Mouse (Mus musculus): ENCODE measurements at regions not wholly inside any gene's neighbourhood (a gene's known extent, or its start where the extent isn't known, plus 50 kb on each side); places are given as distances from the start of the nearest gene placed in this dataset.

GRCm38 (mm10) chr4:142367774-142368173, 128.6 kb upstream of the Kazn start:
- no peak for TF ChIP-seq CTCF (IDR thresholded peaks at IDR 0.05; ENCODE audit: extremely low read depth, insufficient read depth, insufficient read length, insufficient replicate concordance)
- TF ChIP-seq POLR2A (IDR thresholded peaks at IDR 0.05; ENCODE audit: low read depth, low read length): no peak
